Mouse (Mus musculus) urinary bladder, adult 2 months (tissue): Measurements from ENCODE around the gene Cadps. TPM values are rescaled to one million over a fixed set of nuclear protein-coding genes. Genes with fewer than 3 reads are reported as not detected.

Experiments
- DNase-seq: peaks from one replicate; pipeline ENCODE4 v3.0.0; 2022; ENCODE audit warnings: low spot score
- polyA plus RNA-seq: library from polyadenylated mRNA; depleted of rRNA; stranded (reverse); fragments of >200 nt; gene quantifications from 2 replicates; pipeline ENCODE4 v1.2.3, GENCODE M21; 2012

Gene Cadps
- polyA plus RNA-seq, 1 experiment: 2.8 TPM

GRCm38 (mm10) chr14:12730979-12731378 lies 91.9 kb downstream of the Cadps start:
- no peak for DNase-seq

- no peak for DNase-seq
These were observed 100.3 kb downstream of the Cadps start for GRCm38 (mm10) chr14:12722452-12723194.

DNA sequence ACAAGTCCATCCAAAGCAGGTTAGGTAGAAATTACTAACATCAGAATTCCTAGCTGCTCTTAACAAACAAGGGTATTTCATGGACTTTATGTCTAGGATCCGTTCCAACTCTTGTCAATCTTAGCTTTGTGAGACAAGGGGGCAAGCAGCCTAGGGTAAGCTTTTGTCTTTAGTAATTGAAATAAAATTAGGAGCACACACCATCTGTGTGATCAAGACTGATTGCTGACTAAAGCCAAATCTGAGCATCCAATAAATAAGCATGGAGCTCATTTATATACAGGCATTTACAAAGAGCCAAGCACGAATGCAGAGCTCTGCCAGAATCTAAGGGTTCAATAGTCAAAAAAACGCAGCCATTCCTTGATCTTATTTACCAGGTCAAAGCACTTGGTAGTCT lies 104.1 kb downstream of the Cadps start:
- no peak for DNase-seq

- no peak for DNase-seq
These were observed 106.8 kb downstream of the Cadps start for GRCm38 (mm10) chr14:12715906-12716659.

GRCm38 (mm10) chr14:12707395-12707794 lies 115.5 kb downstream of the Cadps start:
- DNase-seq: no peak

DNA sequence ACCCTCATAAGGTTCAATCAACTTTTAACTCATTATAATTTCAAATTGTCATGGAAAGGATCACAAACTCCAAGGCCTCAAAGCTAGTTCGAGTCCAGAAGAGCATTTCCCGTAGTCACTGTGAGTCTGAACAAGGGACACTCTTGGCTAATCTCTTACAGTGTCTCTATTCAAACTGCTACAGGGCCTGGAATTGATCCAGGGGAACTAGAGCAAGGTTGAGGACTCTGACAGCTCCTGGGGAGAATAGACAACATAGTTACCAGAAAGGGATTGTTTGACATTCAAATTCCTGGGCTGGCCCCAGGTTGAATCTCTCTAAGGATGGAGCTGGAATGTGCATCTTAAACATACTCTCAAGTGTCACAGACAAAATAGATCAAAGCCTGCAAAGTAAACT lies 118.4 kb downstream of the Cadps start:
- DNase-seq: no peak

DNA sequence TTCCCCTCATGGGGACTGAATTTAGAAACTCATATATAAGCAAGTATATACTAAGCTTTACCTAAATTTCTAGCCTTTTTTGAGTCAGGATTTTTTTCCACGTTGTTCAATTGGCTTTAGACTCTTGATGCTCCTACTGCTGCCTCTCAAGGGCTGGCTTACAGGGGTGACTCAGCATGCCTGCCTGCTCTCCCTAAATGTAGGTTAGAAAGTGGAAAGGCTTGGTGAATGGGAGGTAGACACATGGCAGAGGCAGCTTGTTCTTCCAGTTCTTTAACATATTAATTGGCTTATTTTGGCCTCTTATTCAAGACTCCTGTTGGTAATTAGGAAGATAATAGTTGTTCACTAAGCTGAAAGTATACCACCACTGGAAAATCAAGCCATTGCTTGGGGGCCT lies 132.7 kb downstream of the Cadps start:
- no peak for DNase-seq

DNA sequence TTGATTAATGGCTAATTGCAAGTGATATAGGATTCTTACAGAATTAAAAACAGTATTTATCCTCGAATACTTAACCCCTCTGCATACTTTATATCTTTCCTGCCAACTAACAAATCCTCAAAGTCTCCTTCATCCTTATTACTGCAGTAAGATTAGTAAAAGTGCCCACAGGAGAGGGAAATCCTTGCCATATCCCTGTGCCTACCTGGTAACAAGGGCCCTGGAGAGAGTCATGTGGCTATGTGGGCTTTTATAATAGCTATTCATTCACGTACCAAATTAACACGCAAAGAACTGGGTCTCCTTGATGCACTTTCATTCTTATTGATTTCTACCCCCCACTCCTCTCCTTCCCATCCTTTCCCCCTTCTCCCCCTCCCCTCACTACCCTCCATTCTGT lies 137.9 kb downstream of the Cadps start:
- no peak for DNase-seq

- no peak for DNase-seq
These were observed 141.8 kb downstream of the Cadps start for GRCm38 (mm10) chr14:12680819-12681638.

GRCm38 (mm10) chr14:12661430-12661829 lies 161.4 kb downstream of the Cadps start:
- DNase-seq: no peak

DNA sequence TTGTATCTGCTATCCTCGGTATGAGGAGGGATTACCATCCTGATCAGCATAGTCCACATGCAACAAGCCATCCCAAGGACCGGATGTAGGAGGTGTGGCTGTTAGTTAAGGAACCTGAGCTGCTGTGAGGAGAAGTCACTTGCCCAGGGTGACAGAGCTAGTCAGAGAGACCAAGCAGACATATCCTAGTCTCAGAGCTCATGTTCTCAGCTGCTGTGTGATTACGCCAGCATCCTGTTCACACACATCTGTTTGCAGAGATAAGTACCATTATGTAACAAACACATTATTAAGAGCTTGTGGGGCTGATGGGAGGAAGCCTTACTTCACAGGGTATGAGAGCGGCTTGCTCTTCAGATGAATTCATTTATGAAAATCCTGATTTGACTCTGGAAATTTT lies 165.5 kb downstream of the Cadps start:
- DNase-seq: no peak

DNA sequence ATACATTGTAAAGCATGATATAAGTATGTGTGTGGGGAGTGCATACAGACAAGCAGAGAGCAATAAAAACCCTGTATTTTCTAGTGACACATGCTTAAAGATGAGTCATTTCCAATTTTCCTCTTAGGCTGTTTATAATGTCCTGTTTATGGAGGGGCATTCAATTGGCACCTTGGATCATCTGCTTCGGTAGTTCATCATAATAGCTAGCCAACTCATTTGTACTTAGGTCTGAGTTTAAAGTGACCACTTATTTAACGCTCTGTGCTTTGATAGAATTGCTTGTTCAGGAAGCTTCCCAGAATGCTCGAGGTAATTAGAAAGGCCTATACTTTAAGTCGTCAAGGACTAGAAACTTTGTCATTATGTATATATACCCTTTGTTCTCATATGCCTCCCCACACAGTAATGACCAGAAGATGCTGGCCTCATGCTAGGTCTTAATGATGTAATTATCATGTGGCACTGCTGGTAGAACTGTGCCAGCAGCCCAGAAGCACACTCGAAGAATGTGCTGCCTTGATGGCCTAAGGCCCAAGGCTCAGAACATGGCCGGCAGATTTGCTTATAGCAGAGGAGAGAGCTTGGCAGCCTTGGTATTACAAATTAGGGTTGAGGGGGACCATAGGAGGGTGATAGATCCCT lies 179.9 kb downstream of the Cadps start:
- DNase-seq: no peak

- DNase-seq: no peak
These were observed 184.1 kb downstream of the Cadps start for GRCm38 (mm10) chr14:12638762-12639161.

GRCm38 (mm10) chr14:12637121-12637754 lies 185.6 kb downstream of the Cadps start:
- DNase-seq: no peak

DNA sequence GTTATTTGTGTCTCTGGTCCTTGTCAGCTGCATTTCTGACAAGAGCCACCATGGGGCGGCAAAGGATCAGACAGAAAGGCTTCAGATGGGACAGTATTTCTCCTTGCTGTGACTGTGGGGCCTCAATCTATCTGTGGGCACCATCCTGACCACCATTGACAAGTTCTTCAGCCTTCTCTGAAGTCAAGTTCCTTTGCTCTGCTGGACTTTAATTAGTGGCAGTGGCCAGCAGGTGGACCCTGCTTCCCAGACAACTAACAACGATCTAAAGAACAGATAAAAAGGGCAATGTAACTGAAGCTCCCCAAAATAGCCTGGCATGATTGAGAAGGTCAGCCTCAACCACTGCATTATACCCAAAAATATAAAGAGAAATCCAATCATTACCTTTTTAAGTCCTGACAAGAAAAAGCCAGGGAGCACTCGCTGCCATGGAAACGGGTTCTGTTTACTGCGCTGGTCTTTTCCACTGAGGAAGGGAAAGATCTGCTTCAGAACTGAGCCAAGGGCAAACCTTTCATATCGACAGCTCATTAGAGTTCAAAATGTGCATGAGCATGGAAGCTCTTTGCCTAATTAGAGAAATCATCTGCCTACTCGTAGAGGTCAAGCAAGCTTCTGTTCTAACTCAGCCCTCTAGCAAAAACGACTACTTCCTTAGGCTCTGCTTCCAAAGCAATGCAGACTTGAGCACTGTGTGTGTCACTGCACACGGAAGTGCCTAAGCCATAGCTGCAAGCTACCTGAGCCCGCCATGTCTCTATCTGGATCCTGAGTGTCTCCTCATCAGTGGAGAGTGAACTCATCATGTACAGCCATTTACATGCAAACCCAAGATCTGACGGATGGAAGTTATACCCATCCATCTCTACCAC lies 198.4 kb downstream of the Cadps start:
- DNase-seq: no peak

DNA sequence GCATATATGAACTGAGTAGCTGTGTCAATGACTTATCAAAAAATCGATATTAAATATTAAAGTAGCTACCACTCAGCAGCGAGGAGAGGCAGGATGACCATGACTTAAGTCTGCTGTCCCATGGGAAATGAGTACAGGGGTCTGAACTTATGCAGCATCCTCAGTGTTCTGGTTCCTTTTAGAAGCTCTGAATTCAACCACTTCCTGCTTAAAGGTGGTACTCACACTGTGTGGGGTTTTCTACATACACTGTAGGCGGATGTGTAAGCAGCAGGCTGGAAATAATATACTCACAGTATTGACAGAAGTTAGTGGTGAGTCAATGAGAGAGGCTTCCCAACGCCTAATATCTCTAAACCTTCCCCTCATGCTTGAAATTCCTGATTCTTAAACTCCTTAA lies 215.9 kb downstream of the Cadps start:
- no peak for DNase-seq

- DNase-seq: no peak
These were observed 216.7 kb downstream of the Cadps start for GRCm38 (mm10) chr14:12606202-12606601.

DNA sequence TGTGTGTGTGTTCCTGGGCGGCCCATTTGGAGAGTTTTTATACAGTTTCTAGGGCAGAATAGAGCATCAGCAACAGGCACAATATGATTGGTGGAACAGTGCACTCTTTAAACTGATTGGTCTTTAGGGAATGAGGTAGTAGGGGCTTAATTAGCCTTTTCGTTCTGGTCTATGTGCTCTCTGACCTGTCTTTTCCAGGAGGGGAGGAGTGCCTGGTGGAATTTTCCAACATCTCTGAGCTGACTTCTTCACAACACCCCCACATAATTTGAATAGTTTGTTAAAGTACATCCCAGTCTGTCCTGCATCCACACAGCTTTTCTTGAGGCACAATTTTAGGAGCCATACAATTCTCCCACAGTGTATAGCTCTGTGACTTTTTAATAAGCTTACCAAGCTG lies 220.8 kb downstream of the Cadps start:
- no peak for DNase-seq

- no peak for DNase-seq
These were observed 227.6 kb downstream of the Cadps start for GRCm38 (mm10) chr14:12595326-12595725.

DNA sequence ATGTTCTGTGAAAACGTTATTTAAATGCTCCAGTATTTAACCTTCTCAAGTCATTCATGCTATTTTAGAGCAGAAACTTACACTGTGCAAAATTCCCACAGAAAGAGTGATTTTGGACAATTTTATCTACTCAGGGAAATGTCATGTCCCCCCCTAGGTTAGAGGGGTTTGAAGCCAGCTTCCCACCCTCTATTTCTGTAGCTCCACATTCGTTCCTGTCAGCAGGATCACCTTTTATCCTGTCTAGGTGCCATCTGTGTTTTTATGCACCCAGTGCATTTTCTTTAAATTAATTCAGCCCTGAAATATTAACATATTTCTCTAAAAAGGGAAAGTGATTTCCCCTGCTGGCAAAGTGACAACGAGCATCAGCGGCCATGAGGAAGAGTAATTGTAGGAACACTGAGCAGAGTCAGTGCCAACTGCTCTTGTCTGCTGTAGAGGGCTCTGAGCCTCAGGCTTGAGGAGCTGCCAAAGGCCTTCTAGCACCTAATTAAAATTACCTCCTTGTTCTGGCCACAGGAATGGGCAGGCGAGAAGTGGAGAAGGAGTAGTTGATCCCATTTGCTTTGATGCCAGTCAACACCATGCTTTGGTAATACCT lies 230.3 kb downstream of the Cadps start:
- DNase-seq: no peak
